Mouse (Mus musculus): ENCODE data around the gene Olfr1097. TPM values are rescaled to one million over a fixed set of nuclear protein-coding genes. Genes with fewer than 3 reads are reported as not detected.

Gene Olfr1097
- total RNA-seq (2012; rRNA removed) (not detected in 2 replicates), polyA plus RNA-seq (2012; ENCODE audit: insufficient read depth in 1 of 2, insufficient read length in 2 of 2, low read depth in 1 of 2, low replicate concordance in 2 of 2, missing spikeins in 1 of 2) (not detected)

- Histone ChIP-seq H3K4me3 (ENCODE audit: control insufficient read depth in 1 of 2, insufficient read depth in 1 of 2, low read depth in 2 of 2, low read length in 2 of 2) (no peak within 1 kb of the TSS), H3K27ac (ENCODE audit: control insufficient read depth, low read depth, low read length) (no peak within 1 kb of the TSS)
These were observed at the start of gene Olfr1097 for GRCm38 (mm10) chr2:86892116-86892515. Gene Olfr1097, minus strand, starts transcription at chr2:86892216.

DNA sequence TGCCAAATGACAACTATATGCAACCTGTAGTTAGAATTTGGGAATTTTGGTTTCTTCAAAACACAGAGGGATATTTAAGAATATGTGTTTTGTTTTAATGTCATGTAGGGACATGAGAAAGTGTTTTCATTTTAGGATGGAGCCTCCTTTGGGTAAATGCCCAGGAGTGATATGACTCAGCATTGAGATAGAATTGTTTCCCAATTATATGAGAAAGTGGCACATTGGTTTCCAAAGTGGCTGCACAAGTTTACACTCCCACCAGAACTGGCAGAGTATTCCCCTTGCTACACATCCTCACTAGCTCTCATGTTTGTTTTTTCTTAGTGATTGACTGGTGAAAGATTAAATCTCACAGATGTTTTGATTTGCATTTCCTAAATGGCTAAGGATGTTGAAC is 34.5 kb upstream of the Olfr1097 start:
- TF ChIP-seq ZMIZ1 (IDR thresholded peaks at IDR 0.05; ENCODE audit: low read depth, low read length) (no peak), TAL1 (IDR thresholded peaks at IDR 0.05; ENCODE audit: low read length) (no peak), NRF1 (IDR thresholded peaks at IDR 0.05; ENCODE audit: insufficient read depth, low read depth, low read length, poor library complexity, severe bottlenecking) (no peak), POLR2A (IDR thresholded peaks at IDR 0.05; ENCODE audit: control insufficient read depth in 1 of 2, insufficient read depth in 1 of 2, low read depth in 1 of 2, low read length in 2 of 2, poor library complexity in 1 of 2) (no peak), ZKSCAN1 (IDR thresholded peaks at IDR 0.05; ENCODE audit: low read depth, low read length) (no peak), MXI1 (IDR thresholded peaks at IDR 0.05; ENCODE audit: low read depth, low read length) (no peak), CHD1 (IDR thresholded peaks at IDR 0.05; ENCODE audit: low read depth, low read length) (no peak), E2F4 (IDR thresholded peaks at IDR 0.05; ENCODE audit: borderline replicate concordance, low read depth, low read length) (no peak), MAZ (IDR thresholded peaks at IDR 0.05; ENCODE audit: low read depth, low read length) (no peak), SMC3 (IDR thresholded peaks at IDR 0.05; ENCODE audit: low read depth, low read length) (no peak), ZNF384 (IDR thresholded peaks at IDR 0.05; ENCODE audit: low read depth, low read length) (no peak), USF2 (IDR thresholded peaks at IDR 0.05; ENCODE audit: borderline replicate concordance in 1 of 2, insufficient read depth in 1 of 2, low read depth in 1 of 2, low read length in 2 of 2) (no peak), ZC3H11A (IDR thresholded peaks at IDR 0.05; ENCODE audit: low read depth, low read length) (no peak), UBTF (IDR thresholded peaks at IDR 0.05; ENCODE audit: borderline replicate concordance, insufficient read depth, low read depth, low read length) (no peak), GABPA (IDR thresholded peaks at IDR 0.05; ENCODE audit: low read depth, low read length) (no peak)
- H3K4me1 ChIP-seq (ENCODE audit: control insufficient read depth in 1 of 2, insufficient read depth in 2 of 2, low read length in 2 of 2), result no peaks in the 10 kb centered on the region

More at GRCm38 (mm10) chr2:86892116-86892515, at the start of gene Olfr1097:
- H3K4me1 ChIP-seq (ENCODE audit: control insufficient read depth in 1 of 2, insufficient read depth in 2 of 2, low read length in 2 of 2), result no peaks in the 10 kb centered on the region
- H3K36me3 ChIP-seq (ENCODE audit: control insufficient read depth in 1 of 2, insufficient read depth in 2 of 2, low read length in 2 of 2), result no peaks in the 10 kb centered on the region
- no peak for TF ChIP-seq JUND (IDR thresholded peaks at IDR 0.05; ENCODE audit: low read depth, low read length)
- no peak for TF ChIP-seq E2F4 (IDR thresholded peaks at IDR 0.05; ENCODE audit: borderline replicate concordance, low read depth, low read length)
- TF ChIP-seq NRF1 (IDR thresholded peaks at IDR 0.05; ENCODE audit: insufficient read depth, low read depth, low read length, poor library complexity, severe bottlenecking), result no peak
- no peak for TF ChIP-seq MYC (IDR thresholded peaks at IDR 0.05; ENCODE audit: low read depth, low read length)
- no peak for TF ChIP-seq GABPA (IDR thresholded peaks at IDR 0.05; ENCODE audit: low read depth, low read length)
- TF ChIP-seq USF2 (IDR thresholded peaks at IDR 0.05; ENCODE audit: borderline replicate concordance in 1 of 2, insufficient read depth in 1 of 2, low read depth in 1 of 2, low read length in 2 of 2), result no peak
- TF ChIP-seq EP300 (IDR thresholded peaks at IDR 0.05; ENCODE audit: low read depth in 1 of 2, low read length in 2 of 2), result no peak
- TF ChIP-seq USF1 (IDR thresholded peaks at IDR 0.05; ENCODE audit: low read depth, low read length), result no peak
- TF ChIP-seq CTCF (IDR thresholded peaks at IDR 0.05 in 2 of 3, conservative IDR thresholded peaks at IDR 0.05 in 1 of 3; ENCODE audit: control insufficient read depth in 1 of 3, insufficient read depth in 1 of 3, low read depth in 2 of 3, low read length in 3 of 3, poor library complexity in 1 of 3, severe bottlenecking in 1 of 3), result no peak
- no peak for TF ChIP-seq POLR2AphosphoS2 (IDR thresholded peaks at IDR 0.05; ENCODE audit: low read length)
- TF ChIP-seq MXI1 (IDR thresholded peaks at IDR 0.05; ENCODE audit: low read depth, low read length), result no peak
- TF ChIP-seq ZMIZ1 (IDR thresholded peaks at IDR 0.05; ENCODE audit: low read depth, low read length), result no peak
- TF ChIP-seq POLR2A (IDR thresholded peaks at IDR 0.05; ENCODE audit: control insufficient read depth in 1 of 2, insufficient read depth in 1 of 2, low read depth in 1 of 2, low read length in 2 of 2, poor library complexity in 1 of 2), result no peak
- no peak for TF ChIP-seq MAFK (IDR thresholded peaks at IDR 0.05; ENCODE audit: borderline replicate concordance, low read depth, low read length)
- no peak for DNase-seq (ENCODE audit: low read depth, low spot score)
- no peaks in the 10 kb centered on the region for H3K79me2 ChIP-seq (ENCODE audit: control insufficient read depth, insufficient read depth, low read length, poor library complexity)
- no peaks in the 10 kb centered on the region for H3K27me3 ChIP-seq (ENCODE audit: control insufficient read depth in 1 of 2, insufficient read depth in 2 of 2, low read length in 2 of 2)
- H3K9me3 ChIP-seq (replicated peaks; ENCODE audit: insufficient read depth, low read length), result no peaks in the 10 kb centered on the region
- H3K9ac ChIP-seq (ENCODE audit: control insufficient read depth, low read depth, low read length, poor library complexity, severe bottlenecking), result no peak within 1 kb of the TSS

More for the DNA sequence above, 34.5 kb upstream of the Olfr1097 start:
- H3K4me3 ChIP-seq (ENCODE audit: control insufficient read depth in 1 of 2, insufficient read depth in 1 of 2, low read depth in 2 of 2, low read length in 2 of 2), result no peak overlapping the region
- H3K27ac ChIP-seq (ENCODE audit: control insufficient read depth, low read depth, low read length), result no peak overlapping the region
- H3K9me3 ChIP-seq (replicated peaks; ENCODE audit: insufficient read depth, low read length), result no peaks in the 10 kb centered on the region
- H3K36me3 ChIP-seq (ENCODE audit: control insufficient read depth in 1 of 2, insufficient read depth in 2 of 2, low read length in 2 of 2), result no peaks in the 10 kb centered on the region
- no peak for DNase-seq (ENCODE audit: low read depth, low spot score)
- H3K9ac ChIP-seq (ENCODE audit: control insufficient read depth, low read depth, low read length, poor library complexity, severe bottlenecking), result no peak overlapping the region
- no peaks in the 10 kb centered on the region for H3K27me3 ChIP-seq (ENCODE audit: control insufficient read depth in 1 of 2, insufficient read depth in 2 of 2, low read length in 2 of 2)
- H3K79me2 ChIP-seq (ENCODE audit: control insufficient read depth, insufficient read depth, low read length, poor library complexity), result no peaks in the 10 kb centered on the region

Data from MEL (cell line).